Mouse (Mus musculus): ENCODE results near the gene Cops2. TPM values are rescaled to one million over a fixed set of nuclear protein-coding genes. Genes with fewer than 3 reads are reported as not detected.

The Cops2 gene
- 126 and 144 TPM in 2 replicates for polyA plus RNA-seq (2014; fragmentation: Nextera tagmentation; extraction: Ambion mirVana)

GRCm38 (mm10) chr2:125858521-125859280 lies at the start of gene Cops2, which contains the start of gene Galk2:
Cops2 (minus strand) TSS chr2:125859139.
Galk2 (plus strand) TSS chr2:125859109.
- peak within 1 kb of the TSS; percentile 49 for H3K4me2 ChIP-seq (ENCODE audit: low read depth, low read length)
- H3K4me3 ChIP-seq (ENCODE audit: low read depth, low read length), result peak within 1 kb of the TSS; percentile 99
- peak within 1 kb of the TSS; percentile 98 for H3K9ac ChIP-seq (replicated peaks; ENCODE audit: low read length)
- H3K36me3 ChIP-seq (replicated peaks; ENCODE audit: control insufficient read depth, insufficient read depth, low read depth, low read length), result no peaks in the 10 kb centered on the region
- DNase-seq (ENCODE audit: low spot score) (peak; percentile 97), ATAC-seq (replicated peaks; ENCODE audit: insufficient number of reproducible peaks, low FRiP score, low TSS enrichment, low read depth) (peak; percentile 98)
- WGBS, result under 1% methylated on average over 43 of the region's 54 CpGs
- no peaks in the 10 kb centered on the region for H3K9me3 ChIP-seq (replicated peaks; ENCODE audit: control insufficient read depth, low read length)
- H3K27ac ChIP-seq (replicated peaks; ENCODE audit: low read depth, low read length), result peak within 1 kb of the TSS; percentile 78
- H3K4me1 ChIP-seq (ENCODE audit: control insufficient read depth, insufficient read depth, low read length), result no peaks in the 10 kb centered on the region
- H3K27me3 ChIP-seq (ENCODE audit: control insufficient read depth, insufficient read depth, low read length), result no peaks in the 10 kb centered on the region

GRCm38 (mm10) chr2:125907580-125908255 lies 48.8 kb upstream of the Cops2 start:
- Histone ChIP-seq H3K4me3 (ENCODE audit: low read depth, low read length) (no peak overlapping the region), H3K27me3 (ENCODE audit: control insufficient read depth, insufficient read depth, low read length) (no peaks in the 10 kb centered on the region), H3K9me3 (replicated peaks; ENCODE audit: control insufficient read depth, low read length) (no peaks in the 10 kb centered on the region), H3K4me1 (ENCODE audit: control insufficient read depth, insufficient read depth, low read length) (no peaks in the 10 kb centered on the region), H3K9ac (replicated peaks; ENCODE audit: low read length) (no peak overlapping the region), H3K36me3 (replicated peaks; ENCODE audit: control insufficient read depth, insufficient read depth, low read depth, low read length) (no peaks in the 10 kb centered on the region), H3K4me2 (ENCODE audit: low read depth, low read length) (no peak overlapping the region), H3K27ac (replicated peaks; ENCODE audit: low read depth, low read length) (no peak overlapping the region)
- WGBS, result 91% methylated on average over 4 of the region's 4 CpGs
- ATAC-seq (replicated peaks; ENCODE audit: insufficient number of reproducible peaks, low FRiP score, low TSS enrichment, low read depth) (no peak), DNase-seq (ENCODE audit: low spot score) (no peak)

GRCm38 (mm10) chr2:125906407-125907066 lies 47.6 kb upstream of the Cops2 start:
- no peak overlapping the region for H3K4me3 ChIP-seq (ENCODE audit: low read depth, low read length)
- H3K27me3 ChIP-seq (ENCODE audit: control insufficient read depth, insufficient read depth, low read length), result no peaks in the 10 kb centered on the region
- H3K36me3 ChIP-seq (replicated peaks; ENCODE audit: control insufficient read depth, insufficient read depth, low read depth, low read length), result no peaks in the 10 kb centered on the region
- no peaks in the 10 kb centered on the region for H3K4me1 ChIP-seq (ENCODE audit: control insufficient read depth, insufficient read depth, low read length)
- no peak overlapping the region for H3K9ac ChIP-seq (replicated peaks; ENCODE audit: low read length)
- H3K4me2 ChIP-seq (ENCODE audit: low read depth, low read length), result no peak overlapping the region
- DNase-seq (ENCODE audit: low spot score) (no peak), ATAC-seq (replicated peaks; ENCODE audit: insufficient number of reproducible peaks, low FRiP score, low TSS enrichment, low read depth) (no peak)
- no peak overlapping the region for H3K27ac ChIP-seq (replicated peaks; ENCODE audit: low read depth, low read length)
- no peaks in the 10 kb centered on the region for H3K9me3 ChIP-seq (replicated peaks; ENCODE audit: control insufficient read depth, low read length)
- WGBS, result 73% methylated on average over 4 of the region's 4 CpGs

GRCm38 (mm10) chr2:125901426-125901825 lies 42.5 kb upstream of the Cops2 start:
- DNase-seq (ENCODE audit: low spot score) (no peak), ATAC-seq (replicated peaks; ENCODE audit: insufficient number of reproducible peaks, low FRiP score, low TSS enrichment, low read depth) (no peak)
- Histone ChIP-seq H3K27me3 (ENCODE audit: control insufficient read depth, insufficient read depth, low read length) (no peaks in the 10 kb centered on the region), H3K9me3 (replicated peaks; ENCODE audit: control insufficient read depth, low read length) (no peaks in the 10 kb centered on the region), H3K9ac (replicated peaks; ENCODE audit: low read length) (no peak overlapping the region), H3K36me3 (replicated peaks; ENCODE audit: control insufficient read depth, insufficient read depth, low read depth, low read length) (no peaks in the 10 kb centered on the region), H3K4me2 (ENCODE audit: low read depth, low read length) (no peak overlapping the region), H3K4me1 (ENCODE audit: control insufficient read depth, insufficient read depth, low read length) (no peaks in the 10 kb centered on the region), H3K27ac (replicated peaks; ENCODE audit: low read depth, low read length) (no peak overlapping the region), H3K4me3 (ENCODE audit: low read depth, low read length) (no peak overlapping the region)
- WGBS, result 87% methylated on average over 3 of the region's 3 CpGs

DNA sequence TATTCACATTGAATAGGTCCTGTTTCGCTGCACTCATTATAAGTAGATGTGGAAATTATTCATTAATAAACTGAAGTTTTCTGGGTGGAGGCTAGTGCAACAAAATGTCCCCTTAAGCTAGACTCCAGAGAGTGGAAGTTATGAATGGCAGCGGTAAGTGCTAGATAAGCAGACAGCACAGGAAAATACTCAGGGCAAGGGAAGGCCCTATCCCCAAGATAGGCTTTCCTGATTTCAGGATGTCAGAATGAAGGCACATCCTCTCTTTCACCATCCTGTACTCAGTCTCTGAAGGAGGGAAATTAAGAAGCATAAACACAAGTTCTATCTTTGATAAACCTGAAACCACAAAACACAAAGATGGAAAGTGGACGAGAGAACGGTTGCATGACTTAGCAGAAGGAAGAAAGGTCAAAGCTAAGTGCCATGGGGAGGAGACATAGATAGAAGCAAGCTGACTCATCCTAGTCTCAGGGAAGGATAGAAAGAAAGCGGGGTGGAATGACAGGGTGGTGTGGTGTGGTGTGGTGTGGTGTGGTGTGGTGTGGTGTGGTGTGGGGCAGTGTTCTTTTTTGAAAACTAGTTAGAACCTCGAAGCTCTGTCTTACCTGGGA lies 42.0 kb upstream of the Cops2 start:
- Histone ChIP-seq H3K27ac (replicated peaks; ENCODE audit: low read depth, low read length) (no peak overlapping the region), H3K36me3 (replicated peaks; ENCODE audit: control insufficient read depth, insufficient read depth, low read depth, low read length) (no peaks in the 10 kb centered on the region), H3K27me3 (ENCODE audit: control insufficient read depth, insufficient read depth, low read length) (no peaks in the 10 kb centered on the region), H3K9ac (replicated peaks; ENCODE audit: low read length) (no peak overlapping the region), H3K4me3 (ENCODE audit: low read depth, low read length) (no peak overlapping the region), H3K4me2 (ENCODE audit: low read depth, low read length) (no peak overlapping the region), H3K4me1 (ENCODE audit: control insufficient read depth, insufficient read depth, low read length) (no peaks in the 10 kb centered on the region), H3K9me3 (replicated peaks; ENCODE audit: control insufficient read depth, low read length) (no peaks in the 10 kb centered on the region)
- no peak for DNase-seq (ENCODE audit: low spot score)
- WGBS, result 87% methylated on average over 6 of the region's 6 CpGs
- ATAC-seq (replicated peaks; ENCODE audit: insufficient number of reproducible peaks, low FRiP score, low TSS enrichment, low read depth), result no peak

GRCm38 (mm10) chr2:125896355-125896754 lies 37.4 kb upstream of the Cops2 start:
- Histone ChIP-seq H3K36me3 (replicated peaks; ENCODE audit: control insufficient read depth, insufficient read depth, low read depth, low read length) (no peaks in the 10 kb centered on the region), H3K4me2 (ENCODE audit: low read depth, low read length) (no peak overlapping the region), H3K27ac (replicated peaks; ENCODE audit: low read depth, low read length) (no peak overlapping the region), H3K4me1 (ENCODE audit: control insufficient read depth, insufficient read depth, low read length) (no peaks in the 10 kb centered on the region), H3K9ac (replicated peaks; ENCODE audit: low read length) (no peak overlapping the region), H3K4me3 (ENCODE audit: low read depth, low read length) (no peak overlapping the region), H3K9me3 (replicated peaks; ENCODE audit: control insufficient read depth, low read length) (no peaks in the 10 kb centered on the region), H3K27me3 (ENCODE audit: control insufficient read depth, insufficient read depth, low read length) (no peaks in the 10 kb centered on the region)
- ATAC-seq (replicated peaks; ENCODE audit: insufficient number of reproducible peaks, low FRiP score, low TSS enrichment, low read depth) (no peak), DNase-seq (ENCODE audit: low spot score) (no peak)
- 90% methylated on average over 3 of the region's 3 CpGs for WGBS

- Histone ChIP-seq H3K27ac (replicated peaks; ENCODE audit: low read depth, low read length) (no peak overlapping the region), H3K4me3 (ENCODE audit: low read depth, low read length) (no peak overlapping the region), H3K36me3 (replicated peaks; ENCODE audit: control insufficient read depth, insufficient read depth, low read depth, low read length) (no peaks in the 10 kb centered on the region), H3K27me3 (ENCODE audit: control insufficient read depth, insufficient read depth, low read length) (no peaks in the 10 kb centered on the region), H3K9ac (replicated peaks; ENCODE audit: low read length) (no peak overlapping the region), H3K4me2 (ENCODE audit: low read depth, low read length) (no peak overlapping the region), H3K4me1 (ENCODE audit: control insufficient read depth, insufficient read depth, low read length) (no peaks in the 10 kb centered on the region), H3K9me3 (replicated peaks; ENCODE audit: control insufficient read depth, low read length) (no peaks in the 10 kb centered on the region)
- DNase-seq (ENCODE audit: low spot score) (no peak), ATAC-seq (replicated peaks; ENCODE audit: insufficient number of reproducible peaks, low FRiP score, low TSS enrichment, low read depth) (no peak)
- WGBS, result 81% methylated on average over 4 of the region's 4 CpGs
Observed at GRCm38 (mm10) chr2:125895099-125895498, 36.2 kb upstream of the Cops2 start.

Data from embryonic facial prominence, embryonic 11.5 days (tissue).